Comparison of ENCODE assay signal across 20 mouse cellular contexts in the genomic region with DNA sequence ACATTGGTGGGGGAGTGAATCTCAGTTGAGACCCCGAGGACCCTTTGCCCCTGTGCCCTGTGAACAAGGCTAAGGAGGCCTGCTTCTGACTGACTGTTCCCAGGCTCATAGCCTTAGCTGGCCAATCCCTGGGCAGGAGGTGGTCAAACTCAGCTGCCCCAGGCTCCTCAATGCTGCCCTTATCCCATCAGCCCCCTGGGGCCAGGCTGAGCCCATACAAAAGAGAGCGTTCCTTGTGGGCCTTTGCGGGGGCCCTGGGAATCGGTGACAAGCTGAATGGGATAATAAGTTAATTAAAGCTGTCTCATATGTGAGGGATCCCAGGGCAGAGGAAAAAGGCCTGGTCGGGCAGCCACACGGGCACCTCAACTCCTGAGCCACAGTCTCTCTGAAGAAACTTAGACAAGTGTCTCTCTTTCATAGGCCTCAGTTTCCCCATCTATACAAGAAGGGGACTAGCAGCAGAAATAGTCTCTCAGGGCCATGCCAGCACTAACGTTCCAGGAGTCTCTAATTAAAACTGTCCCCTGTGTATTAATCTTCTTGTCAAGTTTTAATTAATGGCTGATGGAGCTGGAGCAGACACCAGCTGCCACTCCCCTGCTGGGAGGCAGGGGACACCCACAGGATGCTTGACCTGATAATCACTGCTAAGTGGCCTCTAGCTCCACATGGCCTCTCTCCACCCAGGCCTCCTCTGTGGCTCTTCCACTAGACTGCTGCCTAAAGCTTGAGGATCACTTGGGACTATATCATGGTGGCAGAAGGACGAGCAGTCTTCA.
DNase-seq lines count a peak whose midpoint lies in the region; ATAC-seq lines count a peak whose summit lies in the region.
"Had no signal": no experiment of that assay in that cellular context is flagged by ENCODE, and none has a peak within 500 bp of the region (broad histone marks: within the 10 kb centered on the region; RNA-seq: fewer than 3 reads in every experiment).

No protein-coding gene starts in this region.

- DNase-seq in forebrain, embryonic 14.5 days (ENCODE audit: low spot score) = no peak
- DNase-seq in midbrain, embryonic 11.5 days (ENCODE audit: low spot score, missing footprints) = peak; percentile 69
- no peak for DNase-seq in midbrain, embryonic 14.5 days
- DNase-seq in limb, embryonic 10.5 days (ENCODE audit: low spot score) = no peak
- DNase-seq in layer of hippocampus, postnatal 14 days (ENCODE audit: low spot score in 2 of 2) = no peak
- DNase-seq in urinary bladder, postnatal 14 days (ENCODE audit: low spot score) = no peak
- DNase-seq: adrenal gland, adult 2 months; adrenal gland, postnatal 25 days; cerebellum, adult 2 months; cerebellum, postnatal 10 days; gastrocnemius, postnatal 10 days; heart, adult 18-20 months; heart, postnatal 10 days; heart, postnatal 4 days had no signal

- H3K9me3 ChIP-seq in forebrain, embryonic 12.5 days = no peaks in the 10 kb centered on the region
- H3K9me3 ChIP-seq in forebrain, embryonic 14.5 days (replicated peaks; ENCODE audit: control insufficient read depth, low read length) = no peaks in the 10 kb centered on the region
- no peaks in the 10 kb centered on the region for H3K9me3 ChIP-seq in midbrain, embryonic 11.5 days (ENCODE audit: control insufficient read depth, low read length)
- H3K9me3 ChIP-seq in midbrain, embryonic 14.5 days (ENCODE audit: control insufficient read depth, low read length) = no peaks in the 10 kb centered on the region
- H3K9me3 ChIP-seq in limb, embryonic 10.5 days (replicated peaks) = no peaks in the 10 kb centered on the region
- H3K9me3 ChIP-seq: embryonic facial prominence, embryonic 12.5 days; heart, embryonic 10.5 days; hindbrain, embryonic 15.5 days had no signal

- H3K36me3 ChIP-seq in forebrain, embryonic 12.5 days (replicated peaks) = no peaks in the 10 kb centered on the region
- no peaks in the 10 kb centered on the region for H3K36me3 ChIP-seq in forebrain, embryonic 14.5 days (ENCODE audit: control insufficient read depth, insufficient read depth, low read length)
- H3K36me3 ChIP-seq in midbrain, embryonic 11.5 days (ENCODE audit: control insufficient read depth, insufficient read depth, low read length) = no peaks in the 10 kb centered on the region
- H3K36me3 ChIP-seq in midbrain, embryonic 14.5 days (ENCODE audit: control insufficient read depth, insufficient read depth, low read length) = no peaks in the 10 kb centered on the region
- H3K36me3 ChIP-seq in limb, embryonic 10.5 days = no peaks in the 10 kb centered on the region
- H3K36me3 ChIP-seq: embryonic facial prominence, embryonic 12.5 days; heart, embryonic 10.5 days; hindbrain, embryonic 15.5 days had no signal

- ATAC-seq in forebrain, embryonic 12.5 days (ENCODE audit: low FRiP score) = peak; percentile 34
- no peak for ATAC-seq in forebrain, embryonic 14.5 days
- peak; percentile 51 for ATAC-seq in midbrain, embryonic 11.5 days (ENCODE audit: low FRiP score)
- no peak for ATAC-seq in midbrain, embryonic 14.5 days (ENCODE audit: low FRiP score, low TSS enrichment)
- ATAC-seq: inflammation-experienced regulatory T-cells, adult 6 months; intestine, postnatal 0 days had no signal

- no peak overlapping the region for H3K4me2 ChIP-seq in forebrain, embryonic 12.5 days
- H3K4me2 ChIP-seq in forebrain, embryonic 14.5 days (ENCODE audit: low read length) = no peak overlapping the region
- H3K4me2 ChIP-seq in midbrain, embryonic 11.5 days = no peak overlapping the region
- H3K4me2 ChIP-seq in midbrain, embryonic 14.5 days (ENCODE audit: low read length) = no peak overlapping the region
- H3K4me2 ChIP-seq: embryonic facial prominence, embryonic 12.5 days; hindbrain, embryonic 15.5 days had no signal

- no peak overlapping the region for H3K4me3 ChIP-seq in forebrain, embryonic 12.5 days (replicated peaks)
- H3K4me3 ChIP-seq in forebrain, embryonic 14.5 days (ENCODE audit: low read depth, low read length) = no peak overlapping the region
- no peak overlapping the region for H3K4me3 ChIP-seq in midbrain, embryonic 11.5 days (ENCODE audit: low read depth, low read length)
- no peak overlapping the region for H3K4me3 ChIP-seq in midbrain, embryonic 14.5 days (replicated peaks; ENCODE audit: low read depth, low read length)
- no peak overlapping the region for H3K4me3 ChIP-seq in limb, embryonic 10.5 days
- H3K4me3 ChIP-seq: embryonic facial prominence, embryonic 12.5 days; heart, embryonic 10.5 days; hindbrain, embryonic 15.5 days had no signal

- 30% methylated on average over 8 of the region's 8 CpGs for WGBS in forebrain, embryonic 12.5 days
- WGBS in forebrain, embryonic 14.5 days = 37% methylated on average over 8 of the region's 8 CpGs
- 22% methylated on average over 8 of the region's 8 CpGs for WGBS in midbrain, embryonic 11.5 days
- 35% methylated on average over 8 of the region's 8 CpGs for WGBS in midbrain, embryonic 14.5 days
- WGBS in limb, embryonic 10.5 days = 41% methylated on average over 8 of the region's 8 CpGs

- H3K27me3 ChIP-seq in forebrain, embryonic 12.5 days = peaks cover 94% of the 10 kb centered on the region
- H3K27me3 ChIP-seq in forebrain, embryonic 14.5 days (replicated peaks; ENCODE audit: control insufficient read depth, insufficient read depth, low read length) = no peaks in the 10 kb centered on the region
- peaks cover 46% of the 10 kb centered on the region for H3K27me3 ChIP-seq in midbrain, embryonic 11.5 days (ENCODE audit: control insufficient read depth, insufficient read depth, low read length)
- H3K27me3 ChIP-seq in midbrain, embryonic 14.5 days (ENCODE audit: control insufficient read depth, insufficient read depth, low read length) = no peaks in the 10 kb centered on the region; the same call in 1 of the 2 replicates
- H3K27me3 ChIP-seq in limb, embryonic 10.5 days (ENCODE audit: low read depth, poor library complexity, severe bottlenecking) = peaks cover 100% of the 10 kb centered on the region

- H3K27ac ChIP-seq in forebrain, embryonic 12.5 days = peak overlapping the region; percentile 50; the same call in 1 of the 2 replicates
- no peak overlapping the region for H3K27ac ChIP-seq in forebrain, embryonic 14.5 days (ENCODE audit: low read depth, low read length)
- H3K27ac ChIP-seq in midbrain, embryonic 11.5 days (ENCODE audit: low read depth, low read length) = no peak overlapping the region
- no peak overlapping the region for H3K27ac ChIP-seq in midbrain, embryonic 14.5 days (replicated peaks; ENCODE audit: low read depth, low read length)
- 0 out of 2 replicates have a peak overlapping the region, but pooled peaks have one; percentile 19 for H3K27ac ChIP-seq in limb, embryonic 10.5 days
- H3K27ac ChIP-seq: embryonic facial prominence, embryonic 12.5 days; heart, embryonic 10.5 days; hindbrain, embryonic 15.5 days had no signal

- no peak overlapping the region for H3K9ac ChIP-seq in forebrain, embryonic 12.5 days
- H3K9ac ChIP-seq in forebrain, embryonic 14.5 days (ENCODE audit: low read length) = no peak overlapping the region
- no peak overlapping the region for H3K9ac ChIP-seq in midbrain, embryonic 11.5 days (ENCODE audit: low read length)
- H3K9ac ChIP-seq in midbrain, embryonic 14.5 days (replicated peaks; ENCODE audit: low read length) = no peak overlapping the region
- H3K9ac ChIP-seq: embryonic facial prominence, embryonic 12.5 days; hindbrain, embryonic 15.5 days had no signal

- peaks cover 54% of the 10 kb centered on the region for H3K4me1 ChIP-seq in forebrain, embryonic 12.5 days
- H3K4me1 ChIP-seq in forebrain, embryonic 14.5 days (ENCODE audit: control insufficient read depth, insufficient read depth, low read length) = peaks cover 9% of the 10 kb centered on the region
- peaks cover 23% of the 10 kb centered on the region for H3K4me1 ChIP-seq in midbrain, embryonic 11.5 days (ENCODE audit: control insufficient read depth, insufficient read depth, low read length)
- peaks cover 4% of the 10 kb centered on the region; the same call in 1 of the 2 replicates for H3K4me1 ChIP-seq in midbrain, embryonic 14.5 days (ENCODE audit: control insufficient read depth, insufficient read depth, low read length)
- peaks cover 66% of the 10 kb centered on the region for H3K4me1 ChIP-seq in limb, embryonic 10.5 days

Comparison
In these comparisons a context has a peak if more than half of its experiments do, and no peak if none do; other contexts are left out.
1. ATAC-seq: peak in forebrain, embryonic 12.5 days (single experiment) and midbrain, embryonic 11.5 days (single experiment); none in forebrain, embryonic 14.5 days (single experiment) and midbrain, embryonic 14.5 days (single experiment).
2. H3K27ac ChIP-seq: peak in forebrain, embryonic 12.5 days (single experiment) and limb, embryonic 10.5 days (single experiment); none in forebrain, embryonic 14.5 days (single experiment), midbrain, embryonic 11.5 days (single experiment) and midbrain, embryonic 14.5 days (single experiment).